Mouse (Mus musculus): Measurements from ENCODE around the gene Morn3. TPM values are rescaled to one million over a fixed set of nuclear protein-coding genes. Genes with fewer than 3 reads are reported as not detected.
A peak's percentile ranks its signal among the peaks of the same experiment; 100 is the strongest.

Gene Morn3
- total and polyA plus RNA-seq, 3 experiments: not detected

DNA sequence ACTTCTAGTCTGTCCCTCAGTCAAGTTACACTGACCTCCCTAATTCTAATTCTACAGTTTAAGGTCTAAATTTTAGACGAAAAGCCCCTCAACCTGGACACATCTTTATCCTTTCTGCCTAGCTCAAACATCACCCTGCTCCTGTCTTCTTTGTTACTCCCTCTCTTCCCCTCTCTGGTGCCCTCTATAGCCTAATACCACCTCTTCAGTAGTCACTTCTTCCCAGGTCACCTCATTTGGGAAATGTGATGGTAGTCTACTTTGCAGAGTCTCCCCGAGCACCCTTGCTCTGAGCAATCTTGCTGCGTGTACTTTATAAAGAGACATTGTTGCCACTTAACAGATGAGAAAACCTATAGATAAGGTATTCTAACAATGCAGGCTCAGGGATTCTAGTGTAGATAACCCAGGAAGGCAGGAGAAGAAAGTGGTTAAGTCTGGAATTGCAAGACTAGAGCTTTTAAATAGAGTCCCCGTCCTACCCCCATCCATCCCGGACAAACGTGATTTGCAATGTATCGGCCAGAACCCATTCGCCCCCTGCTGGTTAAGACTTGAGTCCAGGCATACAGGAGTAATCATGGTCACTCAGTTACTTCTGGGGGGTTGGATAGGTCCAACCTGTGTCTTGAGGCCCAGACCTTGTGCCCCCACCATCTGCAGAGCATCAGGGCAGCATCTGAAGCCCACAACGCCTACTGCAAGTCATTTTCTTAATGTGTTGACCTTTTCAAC is 1.1 kb downstream of the Morn3 start:
- no peaks in the 10 kb centered on the region for H3K9me3 ChIP-seq (replicated peaks; ENCODE audit: low read length)
- dilution Hi-C loops (cut with MboI; ENCODE audit: extremely low pct_ligation_motif_present, extremely low pct_unique_long_range_greater_than_20kb, low sequenced_read_pairs): no loop called here
- no peak overlapping the region for H3K9ac ChIP-seq (ENCODE audit: insufficient read depth, low read depth)
- in situ Hi-C loops (cut with MboI; ENCODE audit: low pct_ligation_motif_present, low pct_unique_long_range_greater_than_20kb, low sequenced_read_pairs): loop anchor here (5.0 kb wide), 1 partner anchor 78 kb away; no protein-coding TSS in a partner anchor
- no peaks in the 10 kb centered on the region for H3K79me2 ChIP-seq (replicated peaks; ENCODE audit: control insufficient read depth, extremely low read depth, insufficient read depth, poor library complexity, severe bottlenecking)
- no peak overlapping the region for H3K4me3 ChIP-seq (replicated peaks in 1 of 3; ENCODE audit: low read depth in 2 of 3, low read length in 2 of 3, poor library complexity in 1 of 3)
- H3K36me3 ChIP-seq (replicated peaks in 1 of 2; ENCODE audit: control insufficient read depth in 1 of 2, insufficient read depth in 1 of 2, low read length in 1 of 2): no peaks in the 10 kb centered on the region
- DNase-seq (ENCODE audit: extremely low read depth): peak; percentile 64
- H3K4me1 ChIP-seq (ENCODE audit: control insufficient read depth in 1 of 2, insufficient read depth in 2 of 2): peaks cover 2 to 27% of the 10 kb centered on the region in 2 experiments; a peak in 2 of 4 replicates
- no peak for TF ChIP-seq MAX (IDR thresholded peaks at IDR 0.05; ENCODE audit: low read length)
- TF ChIP-seq JUN (IDR thresholded peaks at IDR 0.05; ENCODE audit: insufficient read depth, low read depth, low read length): no peak
- no peak for TF ChIP-seq ZMIZ1 (IDR thresholded peaks at IDR 0.05; ENCODE audit: low read depth, low read length)
- TF ChIP-seq JUND (conservative IDR thresholded peaks at IDR 0.05; ENCODE audit: low read depth, low read length): no peak
- TF ChIP-seq TBP (conservative IDR thresholded peaks at IDR 0.05; ENCODE audit: low read depth, low read length): no peak
- no peak for TF ChIP-seq HCFC1 (IDR thresholded peaks at IDR 0.05; ENCODE audit: low read depth, low read length)
- TF ChIP-seq ELF1 (IDR thresholded peaks at IDR 0.05; ENCODE audit: low read depth, low read length): no peak
- TF ChIP-seq POLR2AphosphoS2 (IDR thresholded peaks at IDR 0.05; ENCODE audit: low read depth, low read length): no peak
- no peak for TF ChIP-seq PAX5 (IDR thresholded peaks at IDR 0.05; ENCODE audit: low read length)
- no peak for TF ChIP-seq USF2 (conservative IDR thresholded peaks at IDR 0.05; ENCODE audit: low read depth, low read length)
- TF ChIP-seq POLR2A (IDR thresholded peaks at IDR 0.05; ENCODE audit: low read depth, low read length): no peak
- TF ChIP-seq ETS1 (conservative IDR thresholded peaks at IDR 0.05; ENCODE audit: low read depth, low read length): no peak
- 0 out of 2 replicates have a peak, but pooled peaks have one; percentile 16 for TF ChIP-seq MYC (IDR thresholded peaks at IDR 0.05; ENCODE audit: low read depth, low read length)
- no peak for TF ChIP-seq EP300 (IDR thresholded peaks at IDR 0.05; ENCODE audit: low read length)
- no peak for TF ChIP-seq SIN3A (IDR thresholded peaks at IDR 0.05; ENCODE audit: low read length)
- peak; percentile 37 to 87; a peak in 3 of 4 replicates for TF ChIP-seq CTCF (conservative IDR thresholded peaks at IDR 0.05 in 1 of 2, IDR thresholded peaks at IDR 0.05 in 1 of 2; ENCODE audit: low read depth in 2 of 2, low read length in 2 of 2)
- TF ChIP-seq NELFE (IDR thresholded peaks at IDR 0.05; ENCODE audit: low read depth, low read length): no peak
- TF ChIP-seq ZC3H11A (IDR thresholded peaks at IDR 0.05; ENCODE audit: low read depth, low read length): peak; percentile 46
- TF ChIP-seq RAD21 (IDR thresholded peaks at IDR 0.05; ENCODE audit: low read depth, low read length): peak; percentile 70
- TF ChIP-seq USF1 (IDR thresholded peaks at IDR 0.05; ENCODE audit: low read depth, low read length): no peak
- TF ChIP-seq CHD1 (IDR thresholded peaks at IDR 0.05; ENCODE audit: low read depth, low read length): no peak
- TF ChIP-seq MAFK (IDR thresholded peaks at IDR 0.05; ENCODE audit: insufficient replicate concordance, low read length): no peak
- TF ChIP-seq IRF4 (IDR thresholded peaks at IDR 0.05; ENCODE audit: low read depth, low read length): no peak
- TF ChIP-seq MAZ (IDR thresholded peaks at IDR 0.05; ENCODE audit: low read depth, low read length): no peak
- peak; percentile 90 for TF ChIP-seq SMC3 (IDR thresholded peaks at IDR 0.05; ENCODE audit: low read depth, low read length)
- TF ChIP-seq CHD2 (IDR thresholded peaks at IDR 0.05; ENCODE audit: low read length): no peak
- no peak for TF ChIP-seq ZNF384 (IDR thresholded peaks at IDR 0.05; ENCODE audit: low read depth, low read length)
- no peak for TF ChIP-seq KAT2A (IDR thresholded peaks at IDR 0.05; ENCODE audit: insufficient replicate concordance, low read length)
- TF ChIP-seq E2F4 (IDR thresholded peaks at IDR 0.05; ENCODE audit: insufficient replicate concordance, low read depth, low read length): no peak
- TF ChIP-seq MEF2A (IDR thresholded peaks at IDR 0.05; ENCODE audit: borderline replicate concordance, low read depth, low read length): no peak
- TF ChIP-seq GABPA (IDR thresholded peaks at IDR 0.05; ENCODE audit: insufficient replicate concordance, low read depth, low read length): no peak
- TF ChIP-seq BHLHE40 (IDR thresholded peaks at IDR 0.05; ENCODE audit: low read depth, low read length): peak; percentile 80
- peak overlapping the region; percentile 2; the same call in 1 of the 2 replicates for H3K4me2 ChIP-seq (ENCODE audit: insufficient read depth, low read depth, poor library complexity, severe bottlenecking)
- H3K27me3 ChIP-seq (replicated peaks): no peaks in the 10 kb centered on the region
- H3K27ac ChIP-seq (ENCODE audit: insufficient read depth, low read depth): no peak overlapping the region
